Mouse (Mus musculus): ENCODE measurements around the gene Gm26566.

GRCm38 (mm10) chr4:88744207-88744606 lies 22.6 kb downstream of the Gm26566 start:
- TF ChIP-seq POLR2A (IDR thresholded peaks at IDR 0.05; ENCODE audit: control insufficient read depth, low read depth, low read length) = no peak
- no peak for TF ChIP-seq CTCF (IDR thresholded peaks at IDR 0.05; ENCODE audit: control insufficient read depth, insufficient read depth, insufficient replicate concordance, low read depth, low read length)
